Mouse (Mus musculus): ENCODE measurements around the gene Slc6a19. TPM values are rescaled to one million over a fixed set of nuclear protein-coding genes. Genes with fewer than 3 reads are reported as not detected.

The Slc6a19 gene
- polyA plus RNA-seq, 1 experiment = 18.6 TPM

- peaks cover 3% of the 10 kb centered on the region; the same call in 1 of the 2 replicates for H3K27me3 ChIP-seq (ENCODE audit: control insufficient read depth, insufficient read depth, low read length)
- TF ChIP-seq CTCF (IDR thresholded peaks at IDR 0.05; ENCODE audit: borderline replicate concordance, control insufficient read depth, extremely low read depth, insufficient read depth, low read length, poor library complexity) (no peak), POLR2A (IDR thresholded peaks at IDR 0.05; ENCODE audit: control insufficient read depth, extremely low read depth, insufficient read depth, low read length, poor library complexity) (no peak)
- H3K4me1 ChIP-seq (replicated peaks; ENCODE audit: control insufficient read depth, insufficient read depth, low read length) = peaks cover 37% of the 10 kb centered on the region
- no peak overlapping the region for H3K4me3 ChIP-seq (ENCODE audit: control insufficient read depth, insufficient read depth, low read length)
- no peaks in the 10 kb centered on the region for H3K36me3 ChIP-seq (ENCODE audit: control insufficient read depth, insufficient read depth, low read length)
- DNase-seq = peak; percentile 55
- peak overlapping the region; percentile 82 for H3K27ac ChIP-seq (ENCODE audit: control insufficient read depth, insufficient read depth, low read length)
- 5% methylated on average over 3 of the region's 3 CpGs for WGBS
Observed at GRCm38 (mm10) chr13:73736943-73737342, 32.3 kb upstream of the Slc6a19 start.

- TF ChIP-seq POLR2A (IDR thresholded peaks at IDR 0.05; ENCODE audit: control insufficient read depth, extremely low read depth, insufficient read depth, low read length, poor library complexity) (no peak), CTCF (IDR thresholded peaks at IDR 0.05; ENCODE audit: borderline replicate concordance, control insufficient read depth, extremely low read depth, insufficient read depth, low read length, poor library complexity) (no peak)
- Histone ChIP-seq H3K36me3 (ENCODE audit: control insufficient read depth, insufficient read depth, low read length) (no peaks in the 10 kb centered on the region), H3K4me1 (replicated peaks; ENCODE audit: control insufficient read depth, insufficient read depth, low read length) (peaks cover 34% of the 10 kb centered on the region), H3K27ac (ENCODE audit: control insufficient read depth, insufficient read depth, low read length) (peak overlapping the region; percentile 51; the same call in 1 of the 2 replicates), H3K4me3 (ENCODE audit: control insufficient read depth, insufficient read depth, low read length) (no peak overlapping the region), H3K27me3 (ENCODE audit: control insufficient read depth, insufficient read depth, low read length) (peaks cover 3% of the 10 kb centered on the region; the same call in 1 of the 2 replicates)
- WGBS = 64% methylated on average over 2 of the region's 2 CpGs
- DNase-seq = no peak
Observed at GRCm38 (mm10) chr13:73735928-73736327, 31.3 kb upstream of the Slc6a19 start.

- no peaks in the 10 kb centered on the region for H3K36me3 ChIP-seq (ENCODE audit: control insufficient read depth, insufficient read depth, low read length)
- no peak overlapping the region for H3K27ac ChIP-seq (ENCODE audit: control insufficient read depth, insufficient read depth, low read length)
- 95% methylated on average over 8 of the region's 8 CpGs for WGBS
- no peak for DNase-seq
- H3K27me3 ChIP-seq (ENCODE audit: control insufficient read depth, insufficient read depth, low read length) = peaks cover 3% of the 10 kb centered on the region; the same call in 1 of the 2 replicates
- H3K4me3 ChIP-seq (ENCODE audit: control insufficient read depth, insufficient read depth, low read length) = no peak overlapping the region
- H3K4me1 ChIP-seq (replicated peaks; ENCODE audit: control insufficient read depth, insufficient read depth, low read length) = peaks cover 34% of the 10 kb centered on the region
- TF ChIP-seq POLR2A (IDR thresholded peaks at IDR 0.05; ENCODE audit: control insufficient read depth, extremely low read depth, insufficient read depth, low read length, poor library complexity) (no peak), CTCF (IDR thresholded peaks at IDR 0.05; ENCODE audit: borderline replicate concordance, control insufficient read depth, extremely low read depth, insufficient read depth, low read length, poor library complexity) (no peak)
Observed at GRCm38 (mm10) chr13:73735270-73735669, 30.6 kb upstream of the Slc6a19 start.

GRCm38 (mm10) chr13:73734379-73734778, 29.7 kb upstream of the Slc6a19 start:
- no peak for DNase-seq

GRCm38 (mm10) chr13:73732742-73733700, 28.4 kb upstream of the Slc6a19 start, which contains the start of gene Slc12a7:
Gene Slc12a7 (plus strand): TSS chr13:73733094.
- TF ChIP-seq CTCF (IDR thresholded peaks at IDR 0.05; ENCODE audit: borderline replicate concordance, control insufficient read depth, extremely low read depth, insufficient read depth, low read length, poor library complexity) = no peak
- TF ChIP-seq POLR2A (IDR thresholded peaks at IDR 0.05; ENCODE audit: control insufficient read depth, extremely low read depth, insufficient read depth, low read length, poor library complexity) = 0 out of 2 replicates have a peak, but pooled peaks have one; percentile 24
- no peak within 1 kb of the TSS for H3K27ac ChIP-seq (ENCODE audit: control insufficient read depth, insufficient read depth, low read length)
- 21% methylated on average over 48 of the region's 48 CpGs for WGBS
- H3K4me3 ChIP-seq (ENCODE audit: control insufficient read depth, insufficient read depth, low read length) = peak within 1 kb of the TSS; percentile 52
- DNase-seq = peak; percentile 40
- H3K36me3 ChIP-seq (ENCODE audit: control insufficient read depth, insufficient read depth, low read length) = no peaks in the 10 kb centered on the region
- peaks cover 37% of the 10 kb centered on the region for H3K4me1 ChIP-seq (replicated peaks; ENCODE audit: control insufficient read depth, insufficient read depth, low read length)
- H3K27me3 ChIP-seq (ENCODE audit: control insufficient read depth, insufficient read depth, low read length) = peaks cover 3% of the 10 kb centered on the region; the same call in 1 of the 2 replicates

More at GRCm38 (mm10) chr13:73734379-73734778, 29.7 kb upstream of the Slc6a19 start:
- Histone ChIP-seq H3K27ac (ENCODE audit: control insufficient read depth, insufficient read depth, low read length) (no peak overlapping the region), H3K36me3 (ENCODE audit: control insufficient read depth, insufficient read depth, low read length) (no peaks in the 10 kb centered on the region), H3K4me1 (replicated peaks; ENCODE audit: control insufficient read depth, insufficient read depth, low read length) (peaks cover 34% of the 10 kb centered on the region), H3K4me3 (ENCODE audit: control insufficient read depth, insufficient read depth, low read length) (no peak overlapping the region), H3K27me3 (ENCODE audit: control insufficient read depth, insufficient read depth, low read length) (peaks cover 3% of the 10 kb centered on the region; the same call in 1 of the 2 replicates)
- WGBS = 100% methylated on average over 1 of the region's 1 CpGs
- TF ChIP-seq POLR2A (IDR thresholded peaks at IDR 0.05; ENCODE audit: control insufficient read depth, extremely low read depth, insufficient read depth, low read length, poor library complexity) = no peak
- no peak for TF ChIP-seq CTCF (IDR thresholded peaks at IDR 0.05; ENCODE audit: borderline replicate concordance, control insufficient read depth, extremely low read depth, insufficient read depth, low read length, poor library complexity)

GRCm38 (mm10) chr13:73732235-73732634, 27.6 kb upstream of the Slc6a19 start:
- no peak for DNase-seq
- Histone ChIP-seq H3K36me3 (ENCODE audit: control insufficient read depth, insufficient read depth, low read length) (no peaks in the 10 kb centered on the region), H3K4me1 (replicated peaks; ENCODE audit: control insufficient read depth, insufficient read depth, low read length) (peaks cover 33% of the 10 kb centered on the region), H3K27ac (ENCODE audit: control insufficient read depth, insufficient read depth, low read length) (no peak overlapping the region), H3K4me3 (ENCODE audit: control insufficient read depth, insufficient read depth, low read length) (peak overlapping the region; percentile 25), H3K27me3 (ENCODE audit: control insufficient read depth, insufficient read depth, low read length) (peaks cover 3% of the 10 kb centered on the region; the same call in 1 of the 2 replicates)
- TF ChIP-seq POLR2A (IDR thresholded peaks at IDR 0.05; ENCODE audit: control insufficient read depth, extremely low read depth, insufficient read depth, low read length, poor library complexity) = no peak
- no peak for TF ChIP-seq CTCF (IDR thresholded peaks at IDR 0.05; ENCODE audit: borderline replicate concordance, control insufficient read depth, extremely low read depth, insufficient read depth, low read length, poor library complexity)
- WGBS = 90% methylated on average over 7 of the region's 7 CpGs

Data from thymus, adult 2 months (tissue).